Mouse (Mus musculus) cerebellum, postnatal 10 days (tissue): ENCODE measurements around the gene Pde6d.
"Not testable (repeated sequence)": the region's sequence is repeated elsewhere in the genome, so short reads cannot be mapped to it uniquely, and the experiment has no call there.

Experiments
- DNase-seq, 2 experiments: peaks; one replicate each; pipeline ENCODE4 v3.0.0; 2021; ENCODE audit warnings: mixed read lengths in 2 of 2

Pde6d gene

DNA sequence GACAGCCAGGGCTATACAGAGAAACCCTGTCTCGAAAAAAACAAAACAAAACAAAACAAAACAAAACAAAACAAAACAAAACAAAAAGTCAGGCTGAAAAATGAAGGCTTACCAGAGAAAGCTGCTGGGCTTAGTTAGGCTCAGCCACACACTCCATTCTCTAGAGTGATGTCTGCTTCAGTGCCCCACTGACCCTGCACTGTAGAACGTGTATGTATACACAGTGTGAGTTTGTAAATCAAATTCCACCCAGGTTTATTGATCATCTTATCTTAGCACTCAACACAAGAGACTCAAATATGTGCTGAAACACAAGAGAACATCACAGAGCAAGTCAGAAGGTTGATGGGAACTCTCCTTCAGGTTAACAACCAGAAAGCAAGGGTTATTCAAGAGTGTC is 14.0 kb downstream of the Pde6d start:
- no peak for DNase-seq

GRCm38 (mm10) chr1:86562663-86563062 is 19.8 kb downstream of the Pde6d start:
- DNase-seq, result no peak

DNA sequence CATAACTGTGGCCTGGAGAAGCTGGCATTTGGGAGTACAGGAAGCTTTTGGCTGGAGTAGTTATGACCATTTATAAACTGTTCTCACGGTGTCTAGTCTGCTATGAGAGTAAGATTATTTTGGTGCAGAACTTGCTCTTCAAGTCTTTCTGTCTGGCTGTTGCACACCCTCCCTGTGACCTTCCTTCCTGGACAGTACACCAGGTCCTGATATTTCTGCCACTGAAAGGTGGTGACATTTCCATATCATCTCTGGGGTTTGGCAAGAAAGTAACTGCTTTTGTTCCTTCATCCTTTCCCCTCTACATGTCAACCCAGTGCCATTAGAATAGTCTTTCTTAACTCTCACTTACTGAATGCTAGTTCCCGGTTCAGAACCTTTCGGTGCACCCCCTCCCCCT is 23.2 kb downstream of the Pde6d start:
- no peak for DNase-seq

DNA sequence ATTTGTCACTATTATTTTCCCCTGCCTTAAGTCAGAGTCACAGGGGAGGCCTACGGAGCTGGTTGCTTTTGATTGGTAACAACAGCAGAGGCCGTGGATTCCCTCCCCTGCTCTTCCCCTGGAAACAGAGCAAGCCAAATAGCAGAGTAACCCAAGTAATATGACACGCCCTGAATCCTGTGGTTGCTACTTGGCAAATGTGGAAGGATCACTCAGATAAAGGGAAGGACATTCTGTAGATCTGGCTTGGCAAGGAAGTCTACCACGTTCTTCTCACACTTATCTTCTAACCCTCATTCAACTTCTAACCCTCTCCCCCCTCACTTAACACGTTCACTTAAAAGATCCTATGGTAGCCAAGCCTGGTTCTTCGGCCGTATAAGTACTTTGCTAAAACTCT is 24.6 kb downstream of the Pde6d start:
- no peak for DNase-seq

- no peak for DNase-seq
Observed at GRCm38 (mm10) chr1:86555665-86556064, 26.8 kb downstream of the Pde6d start.

DNA sequence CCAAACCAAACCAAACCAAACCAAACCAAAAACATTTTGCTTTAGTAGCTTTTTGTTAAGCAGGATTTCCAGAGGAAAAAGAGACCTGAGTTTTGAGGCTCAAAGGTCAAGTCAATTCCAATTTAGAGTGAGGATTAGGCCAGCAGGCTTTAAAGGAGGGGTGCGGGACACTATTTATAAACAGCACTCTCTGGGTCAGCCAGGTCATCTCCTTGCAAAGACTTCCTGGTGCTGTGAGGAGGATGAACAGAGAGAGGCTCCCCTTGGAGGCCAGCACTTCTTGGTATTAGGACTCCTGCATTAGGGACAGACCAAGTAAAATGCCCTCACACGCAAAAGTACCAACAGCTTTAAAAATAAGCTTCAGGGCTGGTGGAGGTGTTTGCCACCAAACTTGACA is 30.6 kb downstream of the Pde6d start:
- DNase-seq, result no peak

- no peak for DNase-seq
Observed at GRCm38 (mm10) chr1:86551299-86551698, 31.1 kb downstream of the Pde6d start.

DNA sequence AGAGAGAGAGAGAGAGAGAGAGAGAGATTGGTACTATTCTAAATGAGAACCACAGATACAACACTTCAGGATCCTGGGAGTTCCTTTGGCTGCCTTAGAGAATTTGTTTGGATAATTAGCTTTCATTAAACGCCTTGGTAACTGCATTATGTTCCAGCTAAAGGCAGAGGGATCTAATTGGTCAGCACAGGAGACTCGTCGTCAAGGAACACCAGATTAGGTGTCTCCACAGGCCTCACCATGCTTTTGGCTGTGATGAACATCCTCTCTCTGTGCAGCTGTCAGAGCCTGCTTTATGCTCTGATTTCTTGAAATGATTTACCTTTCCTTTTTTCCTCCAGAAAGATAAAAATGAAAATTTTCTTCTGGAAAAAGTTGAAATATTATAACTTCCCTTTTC is 35.6 kb downstream of the Pde6d start:
- no peak for DNase-seq

GRCm38 (mm10) chr1:86542584-86542983 is 39.8 kb downstream of the Pde6d start:
- DNase-seq, result no peak

GRCm38 (mm10) chr1:86539583-86539982 is 42.8 kb downstream of the Pde6d start:
- DNase-seq, result not testable (repeated sequence)

GRCm38 (mm10) chr1:86538383-86538782 is 44.0 kb downstream of the Pde6d start:
- DNase-seq, result peak; percentile 57 to 63

DNA sequence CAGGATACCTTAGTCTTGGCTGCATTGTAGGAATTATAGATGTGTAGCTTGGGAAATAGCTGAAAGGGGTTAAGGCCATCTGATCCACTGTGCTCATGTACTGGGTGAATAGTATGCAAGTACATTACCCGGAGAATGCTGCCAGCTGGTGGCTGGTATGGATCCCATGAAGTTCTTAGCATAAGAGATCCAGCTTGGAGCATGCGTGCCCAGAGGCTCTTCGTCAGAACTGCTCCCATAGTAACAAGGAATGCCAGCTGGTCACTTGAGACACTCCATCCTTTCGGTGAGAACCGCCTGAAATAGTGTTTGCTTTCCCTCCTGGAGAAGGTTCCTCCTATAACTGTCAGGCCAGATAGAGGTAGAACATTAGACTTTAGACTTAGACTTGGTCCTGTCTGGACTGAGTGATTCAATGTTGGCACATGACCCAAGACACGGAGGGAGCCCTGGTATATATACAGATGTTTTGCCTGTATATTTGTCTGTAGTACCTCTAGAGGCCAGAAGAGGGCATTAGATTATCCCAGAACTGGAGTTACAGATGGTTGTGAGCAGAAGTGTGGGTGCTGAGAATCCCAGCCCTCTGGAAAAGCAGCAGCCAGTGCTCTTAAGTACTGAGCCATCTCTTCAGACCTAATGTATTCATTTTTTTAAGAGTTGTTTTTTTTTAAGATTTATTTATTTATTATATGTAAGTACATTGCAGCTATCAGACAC is 48.9 kb downstream of the Pde6d start:
- DNase-seq, result peak; percentile 19 to 54

DNA sequence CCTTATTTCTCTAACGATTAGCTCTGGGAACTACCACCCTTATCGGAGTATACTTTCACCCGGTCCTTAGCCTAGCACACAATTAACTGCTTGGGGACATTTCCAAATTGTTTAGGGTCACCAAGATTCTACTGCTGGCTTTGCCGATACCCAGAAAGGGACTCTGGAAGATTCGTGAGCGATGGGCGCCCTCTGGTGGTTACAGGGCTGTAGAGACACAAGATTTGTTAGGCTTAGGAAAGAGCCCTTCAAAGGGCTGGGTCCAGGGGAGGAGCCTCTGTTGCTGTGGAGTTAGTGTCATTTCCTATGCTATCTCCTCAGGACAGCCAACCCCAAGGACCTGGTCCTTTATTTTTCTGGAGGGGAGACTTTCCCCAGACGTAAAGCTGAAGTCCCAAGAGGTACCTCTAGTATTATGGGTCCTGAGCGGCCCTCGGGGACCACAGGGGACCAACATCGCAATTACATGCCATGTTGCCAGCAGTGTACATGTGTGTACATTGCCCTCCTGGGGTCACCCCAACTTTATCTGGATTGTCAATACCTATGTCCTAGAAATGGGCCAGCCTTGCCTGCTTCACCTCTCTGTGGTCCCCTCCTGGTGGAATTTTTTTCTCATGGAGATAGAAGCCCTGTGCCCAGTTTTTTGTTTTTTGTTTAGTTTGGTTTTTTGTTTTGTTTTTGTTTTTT is 49.9 kb downstream of the Pde6d start:
- DNase-seq, result peak; percentile 97 to 99

DNA sequence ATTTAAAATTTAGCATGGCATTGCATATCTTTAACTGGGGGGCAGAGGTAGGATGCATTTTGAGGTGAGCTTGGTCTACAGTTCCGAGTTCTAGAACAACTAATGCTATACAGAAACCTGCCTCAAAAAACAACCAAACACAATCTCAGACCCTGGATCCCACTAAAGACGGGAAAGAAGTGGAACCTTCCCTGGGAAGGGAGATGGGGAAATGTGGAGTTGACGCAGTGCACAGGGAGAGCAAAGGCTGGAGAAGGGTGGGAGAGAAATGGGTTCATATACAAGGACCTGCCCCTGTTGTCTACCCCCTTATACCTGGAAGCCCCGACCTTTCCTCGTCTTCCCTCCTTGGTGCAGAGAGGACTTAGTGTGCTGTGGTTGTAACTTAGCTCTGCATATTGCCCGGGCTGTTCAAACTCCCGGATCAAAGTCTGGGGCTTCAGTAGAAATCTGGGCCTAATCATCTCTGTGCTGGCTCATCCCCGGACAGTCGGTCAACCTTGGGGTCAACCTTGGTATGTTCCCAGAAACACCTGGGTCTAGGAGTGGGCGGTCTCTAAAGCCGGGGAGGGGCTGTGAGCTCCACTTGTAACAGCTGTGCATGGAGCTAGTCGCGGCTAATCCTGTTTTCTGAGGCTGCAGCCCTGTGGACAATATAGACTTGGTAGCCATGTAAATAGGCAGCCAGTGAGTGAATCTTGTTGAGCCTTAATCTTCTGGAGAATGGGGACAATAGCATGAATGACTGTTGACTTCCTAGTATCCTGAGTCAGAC is 50.7 kb downstream of the Pde6d start:
- peak in 1 of 2 experiments; percentile 43 for DNase-seq

GRCm38 (mm10) chr1:86530871-86531546 is 51.4 kb downstream of the Pde6d start:
- DNase-seq, result peak; percentile 46 to 48

GRCm38 (mm10) chr1:86529590-86529989 is 52.8 kb downstream of the Pde6d start:
- DNase-seq, result peak; percentile 14 to 23

DNA sequence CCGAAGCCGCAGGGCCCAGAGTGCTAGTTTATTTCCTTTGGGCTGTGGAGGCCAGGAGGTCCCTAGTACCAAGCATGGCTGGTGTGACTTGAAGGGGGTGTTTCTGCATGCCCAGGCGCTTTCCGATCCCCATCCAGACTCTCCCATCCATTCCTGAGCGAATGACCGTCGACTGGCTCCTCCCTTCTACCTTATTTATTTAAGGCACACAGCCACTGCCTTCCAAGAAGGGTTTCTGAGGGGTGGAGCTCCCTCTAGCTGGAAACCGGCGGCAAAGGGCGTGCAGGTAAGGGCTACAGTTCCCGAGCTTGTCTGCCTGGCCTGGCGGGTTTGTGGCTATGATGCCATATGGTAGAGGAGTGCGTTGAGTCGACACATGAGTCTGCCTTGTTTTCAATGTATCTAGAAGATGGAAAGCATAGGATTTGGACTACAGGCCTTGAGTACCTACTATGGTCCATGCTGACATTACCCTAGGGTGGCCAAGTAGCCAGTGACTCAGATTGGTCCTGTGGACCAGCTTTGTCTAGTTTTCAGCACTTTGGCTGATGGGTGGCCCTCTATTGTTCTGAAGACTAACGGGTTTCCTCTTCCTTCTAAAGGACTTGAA is 53.8 kb downstream of the Pde6d start:
- DNase-seq, result peak; percentile 78 to 79

- peak; percentile 96 to 98 for DNase-seq
Observed at GRCm38 (mm10) chr1:86527599-86528486, 54.6 kb downstream of the Pde6d start.

- DNase-seq, result peak; percentile 74 to 79
Observed at GRCm38 (mm10) chr1:86526789-86527598, 55.4 kb downstream of the Pde6d start.

GRCm38 (mm10) chr1:86526116-86526788 is 56.2 kb downstream of the Pde6d start, which contains the start of gene Ptma:
Ptma (plus strand) TSS chr1:86526726.
- DNase-seq, result peak; percentile 100
